ENCODE assay signal across 29 mouse cellular contexts in genomic region chr17:35180093-35180492, GRCm38 (mm10). TPM values are rescaled to one million over a fixed set of nuclear protein-coding genes. Genes with fewer than 3 reads are reported as not detected.
DNase-seq lines count a peak whose midpoint lies in the region; ATAC-seq lines count a peak whose summit lies in the region.
"Had no signal": no experiment of that assay in that cellular context is flagged by ENCODE, and none has a peak within 500 bp of the region (broad histone marks: within the 10 kb centered on the region; RNA-seq: fewer than 3 reads in every experiment).

No protein-coding gene starts in this region.

- H3K4me1 ChIP-seq in heart, embryonic 11.5 days (ENCODE audit: control insufficient read depth, insufficient read depth, low read length), result no peaks in the 10 kb centered on the region
- H3K4me1 ChIP-seq: embryonic facial prominence, embryonic 12.5 days; embryonic facial prominence, embryonic 15.5 days; forebrain, embryonic 15.5 days; heart, embryonic 12.5 days; heart, embryonic 15.5 days; hindbrain, embryonic 13.5 days had no signal

- H3K27ac ChIP-seq in heart, embryonic 11.5 days (ENCODE audit: low read depth, low read length), result no peak overlapping the region
- H3K27ac ChIP-seq: embryonic facial prominence, embryonic 12.5 days; embryonic facial prominence, embryonic 15.5 days; forebrain, embryonic 15.5 days; heart, embryonic 15.5 days; hindbrain, embryonic 10.5 days; hindbrain, embryonic 13.5 days had no signal

- H3K36me3 ChIP-seq in heart, embryonic 11.5 days (ENCODE audit: control insufficient read depth, insufficient read depth, low read length), result no peaks in the 10 kb centered on the region
- H3K36me3 ChIP-seq: embryonic facial prominence, embryonic 12.5 days; embryonic facial prominence, embryonic 15.5 days; forebrain, embryonic 15.5 days; heart, embryonic 12.5 days; heart, embryonic 15.5 days; hindbrain, embryonic 10.5 days; hindbrain, embryonic 13.5 days had no signal

- H3K9me3 ChIP-seq in heart, embryonic 11.5 days (replicated peaks; ENCODE audit: control insufficient read depth, low read length), result no peaks in the 10 kb centered on the region
- H3K9me3 ChIP-seq: embryonic facial prominence, embryonic 12.5 days; embryonic facial prominence, embryonic 15.5 days; forebrain, embryonic 15.5 days; G1E; heart, embryonic 12.5 days; heart, embryonic 15.5 days; hindbrain, embryonic 10.5 days; hindbrain, embryonic 13.5 days had no signal

- WGBS in heart, embryonic 11.5 days (ENCODE audit: insufficient replicate concordance), result 83% methylated on average over 5 of the region's 5 CpGs

- no peak overlapping the region for H3K4me3 ChIP-seq in heart, embryonic 11.5 days (ENCODE audit: low read depth, low read length)
- H3K4me3 ChIP-seq: embryonic facial prominence, embryonic 12.5 days; embryonic facial prominence, embryonic 15.5 days; forebrain, embryonic 15.5 days; heart, embryonic 12.5 days; heart, embryonic 15.5 days; hindbrain, embryonic 10.5 days; hindbrain, embryonic 13.5 days had no signal

- H3K4me2 ChIP-seq in heart, embryonic 11.5 days, result no peak overlapping the region
- H3K4me2 ChIP-seq: embryonic facial prominence, embryonic 12.5 days; embryonic facial prominence, embryonic 15.5 days; forebrain, embryonic 15.5 days; heart, embryonic 12.5 days; heart, embryonic 15.5 days; hindbrain, embryonic 13.5 days had no signal

- DNase-seq in heart, adult 8-10 months (ENCODE audit: low spot score), result no peak
- peak; percentile 35 for DNase-seq in naive thymus-derived CD4-positive, alpha-beta T cell, adult 2 months (ENCODE audit: low read depth)
- no peak for DNase-seq in kidney, postnatal 25 days
- DNase-seq in kidney, postnatal 10 days, result no peak
- DNase-seq: adrenal gland, postnatal 10 days; cerebellum, adult 11 months; cerebellum, adult 2 months; cerebellum, adult 9-11 months; cerebellum, postnatal 25 days; gastrocnemius, postnatal 25 days; heart, adult 18-20 months; heart, postnatal 10 days; heart, postnatal 36 days had no signal

- 0 out of 2 replicates have a peak overlapping the region, but pooled peaks have one; percentile 28 for H3K9ac ChIP-seq in heart, embryonic 11.5 days (ENCODE audit: low read depth, low read length)
- H3K9ac ChIP-seq: embryonic facial prominence, embryonic 12.5 days; embryonic facial prominence, embryonic 15.5 days; forebrain, embryonic 15.5 days; heart, embryonic 12.5 days; heart, embryonic 15.5 days; hindbrain, embryonic 13.5 days had no signal

- H3K27me3 ChIP-seq in heart, embryonic 11.5 days (ENCODE audit: control insufficient read depth, insufficient read depth, low read length), result no peaks in the 10 kb centered on the region
- H3K27me3 ChIP-seq: CH12.LX; embryonic facial prominence, embryonic 12.5 days; embryonic facial prominence, embryonic 15.5 days; forebrain, embryonic 15.5 days; heart, embryonic 12.5 days; heart, embryonic 15.5 days; hindbrain, embryonic 13.5 days; Patski had no signal

- no peak for ATAC-seq in heart, embryonic 11.5 days (replicated peaks; ENCODE audit: insufficient number of reproducible peaks, low FRiP score, low TSS enrichment)
- peak; percentile 55 for ATAC-seq in activated CD4-positive, CD25-positive, alpha-beta regulatory T cell, adult 4 months
- ATAC-seq: forebrain, embryonic 15.5 days; hindbrain, embryonic 16.5 days; intestine, postnatal 0 days; Patski had no signal

RNA-seq across cellular contexts. Expression of gene Aif1, which starts 4.2 kb away (rescaled TPM):
- polyA plus RNA-seq in heart, embryonic 11.5 days (2014; fragmentation: Nextera tagmentation; extraction: Ambion mirVana), result 2.7 and 4.2 TPM in 2 replicates
- total RNA-seq in heart, adult 8-10 months (2022), result 1 to 10 TPM; 1.9 to 3.3 (median 2.4) TPM
- polyA plus RNA-seq in activated CD4-positive, CD25-positive, alpha-beta regulatory T cell, adult 4 months (2017; shearing (Covaris generic)), result 1 to 10 TPM in 1 of 2 experiments, under 1 TPM in 1; 0.91 to 1.9 TPM

RNA-seq across cellular contexts. Expression of gene Lst1, which starts 8.1 kb away (rescaled TPM):
- 4.9 and 5.0 TPM in 2 replicates for polyA plus RNA-seq in heart, embryonic 11.5 days (2014; fragmentation: Nextera tagmentation; extraction: Ambion mirVana)
- total RNA-seq in heart, adult 8-10 months (2022), result 1 to 10 TPM; 1.8 to 3.6 (median 2.6) TPM
- polyA plus RNA-seq in activated CD4-positive, CD25-positive, alpha-beta regulatory T cell, adult 4 months (2017; shearing (Covaris generic)), result 10 to 100 TPM in 1 of 2 experiments, 1 to 10 TPM in 1; 5.4 to 13.4 TPM
- polyA plus RNA-seq: Patski had no signal

RNA-seq across cellular contexts. Expression of gene Ltb, which starts 14.1 kb away (rescaled TPM):
- 0.42 TPM in 1 of 2 replicates, not detected in the other for polyA plus RNA-seq in heart, embryonic 11.5 days (2014; fragmentation: Nextera tagmentation; extraction: Ambion mirVana)
- 1 to 10 TPM in 1 of 4 experiments, under 1 TPM in 3; 0.69 to 1.6 (median 0.80) TPM for total RNA-seq in heart, adult 8-10 months (2022)
- 100 to 1,000 TPM; 134 to 383 TPM for polyA plus RNA-seq in activated CD4-positive, CD25-positive, alpha-beta regulatory T cell, adult 4 months (2017; shearing (Covaris generic))
- total RNA-seq: gastrocnemius, adult 8-10 months; gastrocnemius, postnatal 25 days had no signal
- polyA plus RNA-seq: Patski had no signal

RNA-seq across cellular contexts. Expression of gene Prrc2a, which starts 15.4 kb away (rescaled TPM):
- polyA plus RNA-seq in heart, embryonic 11.5 days (2014; fragmentation: Nextera tagmentation; extraction: Ambion mirVana), result 128 and 163 TPM in 2 replicates
- 100 to 1,000 TPM; 130 to 143 (median 140) TPM for total RNA-seq in heart, adult 8-10 months (2022)
- polyA plus RNA-seq in activated CD4-positive, CD25-positive, alpha-beta regulatory T cell, adult 4 months (2017; shearing (Covaris generic)), result 10 to 100 TPM; 38.8 to 78.9 TPM

RNA-seq across cellular contexts. Expression of gene Tnf, which starts 21.7 kb away (rescaled TPM):
- not detected in 2 replicates for polyA plus RNA-seq in heart, embryonic 11.5 days (2014; fragmentation: Nextera tagmentation; extraction: Ambion mirVana)
- total RNA-seq in heart, adult 8-10 months (2022), result under 1 TPM; 0.25 to 0.97 (median 0.52) TPM
- polyA plus RNA-seq in activated CD4-positive, CD25-positive, alpha-beta regulatory T cell, adult 4 months (2017; shearing (Covaris generic)), result 10 to 100 TPM; 21.5 to 21.6 TPM
- polyA plus RNA-seq: cerebellum, adult 2 months; forebrain, embryonic 11.5 days; forebrain, embryonic 15.5 days; heart, embryonic 12.5 days; heart, embryonic 15.5 days; hindbrain, embryonic 10.5 days; hindbrain, embryonic 13.5 days; hindbrain, embryonic 16.5 days; Patski had no signal

Comparison
In these comparisons a context has a peak if more than half of its experiments do, and no peak if none do; other contexts are left out.
1. RNA of gene Ltb, which starts 14.1 kb away (polyA plus RNA-seq): 134 to 383 TPM in activated CD4-positive, CD25-positive, alpha-beta regulatory T cell, adult 4 months; 0.42 TPM in heart, embryonic 11.5 days; every median in the first group is over 10 times any median in the second.